Comparison of ENCODE assay signal across 18 mouse cellular contexts in the genomic region with DNA sequence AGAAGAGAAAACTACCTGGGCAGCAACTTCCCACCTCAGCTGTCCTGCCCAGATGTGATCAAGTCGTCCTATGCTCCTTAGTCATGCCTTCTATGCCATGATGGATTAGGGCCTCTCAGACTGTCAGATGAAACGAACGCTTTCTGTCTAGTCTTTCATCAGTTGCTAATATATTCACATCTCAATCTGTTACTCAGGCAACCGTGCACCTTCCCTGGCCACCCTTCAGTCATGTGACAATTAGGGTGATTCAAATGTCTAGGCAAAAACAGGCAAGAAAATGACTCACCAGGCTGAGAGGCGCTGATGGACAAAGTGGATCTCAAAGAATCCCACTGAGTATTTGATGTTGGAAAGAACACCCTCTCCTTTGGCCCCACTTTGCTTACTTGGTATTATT. TPM values are rescaled to one million over a fixed set of nuclear protein-coding genes. Genes with fewer than 3 reads are reported as not detected.
A peak's percentile ranks its signal among the peaks of the same experiment; 100 is the strongest.
DNase-seq lines count a peak whose midpoint lies in the region; ATAC-seq and TF ChIP-seq lines count a peak whose summit lies in the region.
"Had no signal": no experiment of that assay in that cellular context is flagged by ENCODE, and none has a peak within 500 bp of the region (broad histone marks: within the 10 kb centered on the region; RNA-seq: fewer than 3 reads in every experiment).

No protein-coding gene starts in this region.

- H3K4me2 ChIP-seq in forebrain, embryonic 15.5 days (replicated peaks) = no peak overlapping the region
- H3K4me2 ChIP-seq in intestine, embryonic 16.5 days (ENCODE audit: low read depth, low read length) = no peak overlapping the region
- H3K4me2 ChIP-seq: limb, embryonic 15.5 days had no signal

- no peak for TF ChIP-seq POLR2A in brain, embryonic 14.5 days (IDR thresholded peaks at IDR 0.05; ENCODE audit: borderline replicate concordance, extremely low read depth, insufficient read depth, insufficient read length, poor library complexity, severe bottlenecking)

- H3K4me1 ChIP-seq in forebrain, embryonic 15.5 days = peaks cover 61% of the 10 kb centered on the region
- H3K4me1 ChIP-seq in midbrain, embryonic 10.5 days = peaks cover 59% of the 10 kb centered on the region
- no peaks in the 10 kb centered on the region for H3K4me1 ChIP-seq in intestine, embryonic 16.5 days (ENCODE audit: control insufficient read depth, insufficient read depth, low read length)
- H3K4me1 ChIP-seq: limb, embryonic 15.5 days had no signal

- no peaks in the 10 kb centered on the region for H3K36me3 ChIP-seq in forebrain, embryonic 15.5 days
- peaks cover 30% of the 10 kb centered on the region for H3K36me3 ChIP-seq in midbrain, embryonic 10.5 days
- no peaks in the 10 kb centered on the region for H3K36me3 ChIP-seq in intestine, embryonic 16.5 days (ENCODE audit: control insufficient read depth, insufficient read depth, low read length)
- H3K36me3 ChIP-seq: G1E; limb, embryonic 15.5 days had no signal

- WGBS in forebrain, embryonic 15.5 days = 7% methylated on average over 5 of the region's 5 CpGs
- 21% methylated on average over 5 of the region's 5 CpGs for WGBS in midbrain, embryonic 10.5 days
- WGBS in intestine, embryonic 16.5 days = 69% methylated on average over 5 of the region's 5 CpGs

- no peaks in the 10 kb centered on the region for H3K9me3 ChIP-seq in forebrain, embryonic 15.5 days
- no peaks in the 10 kb centered on the region for H3K9me3 ChIP-seq in midbrain, embryonic 10.5 days (replicated peaks)
- no peaks in the 10 kb centered on the region for H3K9me3 ChIP-seq in intestine, embryonic 16.5 days (ENCODE audit: control insufficient read depth, low read length)
- H3K9me3 ChIP-seq: G1E; limb, embryonic 15.5 days had no signal

- H3K4me3 ChIP-seq in forebrain, embryonic 15.5 days = no peak overlapping the region
- H3K4me3 ChIP-seq in midbrain, embryonic 10.5 days = peak overlapping the region; percentile 11; the same call in 1 of the 2 replicates
- no peak overlapping the region for H3K4me3 ChIP-seq in intestine, embryonic 16.5 days (ENCODE audit: low read length)
- H3K4me3 ChIP-seq: gastrocnemius, adult 2 months; limb, embryonic 15.5 days; myocyte had no signal

- no peak overlapping the region for H3K9ac ChIP-seq in forebrain, embryonic 15.5 days (replicated peaks)
- H3K9ac ChIP-seq in intestine, embryonic 16.5 days (ENCODE audit: low read depth, low read length) = no peak overlapping the region
- H3K9ac ChIP-seq: limb, embryonic 15.5 days; liver, postnatal 0 days had no signal

- peak overlapping the region; percentile 83 for H3K27ac ChIP-seq in forebrain, embryonic 15.5 days (replicated peaks)
- peak overlapping the region; percentile 59 for H3K27ac ChIP-seq in midbrain, embryonic 10.5 days (replicated peaks)
- H3K27ac ChIP-seq in intestine, embryonic 16.5 days (ENCODE audit: low read length) = no peak overlapping the region
- H3K27ac ChIP-seq: gastrocnemius, adult 2 months; limb, embryonic 15.5 days; macrophage had no signal

- peak; percentile 32 for DNase-seq in Muller cell, postnatal 12 days (ENCODE audit: inconsistent ontology term)
- peak; percentile 83 for DNase-seq in brain, embryonic 14.5 days (ENCODE audit: low read depth)
- peak; percentile 36 for DNase-seq in midbrain, embryonic 10.5 days (ENCODE audit: low spot score)
- no peak for DNase-seq in thymus, postnatal 0 days (ENCODE audit: low spot score)
- DNase-seq in testis, postnatal 10 days (ENCODE audit: low spot score) = no peak
- DNase-seq in layer of hippocampus, adult 9-11 months = no peak
- DNase-seq: adrenal gland, postnatal 10 days; cerebellum, adult 9-10 months; gastrocnemius, adult 2 months; heart, adult 18-20 months; liver, postnatal 0 days; thymus, adult 2 months had no signal

- ATAC-seq in forebrain, embryonic 15.5 days (replicated peaks) = peak; percentile 38; the same call in 1 of the 2 replicates
- no peak for ATAC-seq in intestine, embryonic 16.5 days
- ATAC-seq: liver, postnatal 0 days had no signal

- no peaks in the 10 kb centered on the region for H3K27me3 ChIP-seq in forebrain, embryonic 15.5 days
- peaks cover 11% of the 10 kb centered on the region; the same call in 1 of the 2 replicates for H3K27me3 ChIP-seq in midbrain, embryonic 10.5 days (ENCODE audit: low read depth, poor library complexity, severe bottlenecking)
- H3K27me3 ChIP-seq in intestine, embryonic 16.5 days (replicated peaks; ENCODE audit: control insufficient read depth, insufficient read depth, low read length) = no peaks in the 10 kb centered on the region
- H3K27me3 ChIP-seq: limb, embryonic 15.5 days had no signal

- TF ChIP-seq CTCF in brain, embryonic 14.5 days (IDR thresholded peaks at IDR 0.05; ENCODE audit: borderline replicate concordance, extremely low read depth, insufficient read depth, insufficient read length) = no peak

RNA-seq across cellular contexts. Expression of a gene that starts 6.6 kb away (rescaled TPM):
- polyA plus RNA-seq in brain, embryonic 14.5 days (2012; rRNA removed) = 172 and 207 TPM in 2 replicates
- 59.1 and 61.2 TPM in 2 replicates for polyA plus RNA-seq in forebrain, embryonic 15.5 days (2015; fragmentation: Nextera tagmentation; extraction: Ambion mirVana)
- polyA plus RNA-seq in midbrain, embryonic 10.5 days (2016; fragmentation: Nextera tagmentation; extraction: Ambion mirVana) = 24.0 and 36.1 TPM in 2 replicates
- polyA plus RNA-seq in thymus, postnatal 0 days (2015; fragmentation: Nextera tagmentation; extraction: Ambion mirVana) = 0.61 and 1.3 TPM in 2 replicates
- polyA plus RNA-seq in intestine, embryonic 16.5 days (2015; fragmentation: Nextera tagmentation; extraction: Ambion mirVana) = 1.9 and 2.4 TPM in 2 replicates
- polyA plus RNA-seq: G1E; liver, postnatal 0 days had no signal

Comparison
In these comparisons a context has a peak if more than half of its experiments do, and no peak if none do; other contexts are left out.
1. DNase-seq: peak in Muller cell, postnatal 12 days (single experiment), brain, embryonic 14.5 days (single experiment) and midbrain, embryonic 10.5 days (single experiment); none in thymus, postnatal 0 days (single experiment), testis, postnatal 10 days (single experiment) and layer of hippocampus, adult 9-11 months (single experiment).